Mouse (Mus musculus) liver, embryonic 11.5 days (tissue): Measurements from ENCODE around the gene Gm21190. TPM values are rescaled to one million over a fixed set of nuclear protein-coding genes. Genes with fewer than 3 reads are reported as not detected.
"Not testable (repeated sequence)": the region's sequence is repeated elsewhere in the genome, so short reads cannot be mapped to it uniquely, and the experiment has no call there.

Source experiments
- ATAC-seq: fragments of 200-750 bp; cut with Nextera tagmentation; replicated peaks from 2 replicates; pipeline ENCODE4 v1.8.0; 2017; ENCODE audit warnings: moderate number of reproducible peaks, mild to moderate bottlenecking, moderate TSS enrichment, moderate library complexity; ENCODE audit not compliant: low FRiP score
- DNase-seq: peaks from one replicate; pipeline ENCODE4 v3.0.0-alpha.2; 2017; ENCODE audit warnings: low spot score
- H3K27ac ChIP-seq: fragments of 300-500 bp; sonication (generic); 2 replicates; pipeline ENCODE4 v1.5.1; 2014; ENCODE audit warnings: mild to moderate bottlenecking, low read depth, low read length, control low read depth
- H3K27me3 ChIP-seq: fragments of 300-500 bp; sonication (generic); replicated peaks from 2 replicates; pipeline ENCODE4 v1.6.1; 2014; ENCODE audit warnings: low read length, mixed read lengths; ENCODE audit not compliant: control insufficient read depth, insufficient read depth
- H3K36me3 ChIP-seq: fragments of 300-500 bp; sonication (generic); 2 replicates; pipeline ENCODE4 v1.6.1; 2014; ENCODE audit warnings: mild to moderate bottlenecking, low read length, moderate library complexity, mixed read lengths; ENCODE audit not compliant: control insufficient read depth, insufficient read depth
- H3K4me1 ChIP-seq: fragments of 300-500 bp; sonication (generic); replicated peaks from 2 replicates; pipeline ENCODE4 v1.6.1; 2014; ENCODE audit warnings: low read length, mixed read lengths; ENCODE audit not compliant: control insufficient read depth, insufficient read depth
- H3K4me2 ChIP-seq: fragments of 300-500 bp; sonication (generic); 2 replicates; pipeline ENCODE4 v1.6.1; 2014; ENCODE audit warnings: mild to moderate bottlenecking, control low read depth, moderate library complexity
- H3K4me3 ChIP-seq: fragments of 300-500 bp; sonication (generic); 2 replicates; pipeline ENCODE4 v1.5.1; 2014; ENCODE audit warnings: low read depth, low read length, control low read depth
- H3K9ac ChIP-seq: fragments of 300-500 bp; sonication (generic); 2 replicates; pipeline ENCODE4 v1.6.1; 2014; ENCODE audit warnings: low read depth, low read length, control low read depth
- H3K9me3 ChIP-seq: fragments of 300-500 bp; sonication (generic); 2 replicates; pipeline ENCODE4 v1.6.1; 2016; ENCODE audit warnings: low read length, inconsistent platforms, mixed read lengths; ENCODE audit not compliant: control insufficient read depth
- WGBS: fragments of 180-500 bp; shearing (Covaris S2); extraction: QIAGEN DNeasy Blood & Tissue Kit; methylation state at CpG from one replicate; pipeline ENCODE4 v1.1.7; 2014; 5-methylcytosine and 5-hydroxymethylcytosine counted together
- polyA plus RNA-seq: library from polyadenylated mRNA; unstranded; fragments of >200 nt; fragmentation: Nextera tagmentation; extraction: Ambion mirVana; gene quantifications from 2 replicates; pipeline ENCODE4 v1.2.1, GENCODE M21; 2014

Gene Gm21190
- polyA plus RNA-seq, 1 experiment from 2014 or later, result not detected

DNA sequence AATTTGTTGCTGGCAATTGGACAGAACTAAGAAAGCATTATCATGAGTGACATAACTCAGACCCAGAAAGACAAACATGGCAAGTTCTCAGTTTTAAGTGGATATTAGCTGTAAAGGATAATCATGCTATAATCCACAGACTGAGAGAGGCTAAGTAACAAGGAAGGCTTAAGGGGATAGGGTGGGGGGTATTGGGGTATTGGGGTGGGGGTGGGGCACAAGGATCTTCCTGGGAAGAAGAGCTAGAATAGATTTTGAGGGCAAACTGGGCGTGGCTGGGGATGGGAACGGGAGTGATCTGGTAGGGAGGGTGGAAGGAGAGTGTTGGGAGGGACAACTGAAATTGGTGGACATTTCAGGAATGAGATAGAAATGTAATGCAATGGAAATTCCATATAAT is 7.0 kb downstream of the Gm21190 start:
- not testable (repeated sequence) for H3K27ac ChIP-seq, H3K4me1 ChIP-seq, DNase-seq, H3K4me2 ChIP-seq, H3K9ac ChIP-seq, H3K9me3 ChIP-seq, ATAC-seq, H3K4me3 ChIP-seq, H3K36me3 ChIP-seq, H3K27me3 ChIP-seq
- WGBS, result 38% methylated on average over 2 of the region's 2 CpGs

DNA sequence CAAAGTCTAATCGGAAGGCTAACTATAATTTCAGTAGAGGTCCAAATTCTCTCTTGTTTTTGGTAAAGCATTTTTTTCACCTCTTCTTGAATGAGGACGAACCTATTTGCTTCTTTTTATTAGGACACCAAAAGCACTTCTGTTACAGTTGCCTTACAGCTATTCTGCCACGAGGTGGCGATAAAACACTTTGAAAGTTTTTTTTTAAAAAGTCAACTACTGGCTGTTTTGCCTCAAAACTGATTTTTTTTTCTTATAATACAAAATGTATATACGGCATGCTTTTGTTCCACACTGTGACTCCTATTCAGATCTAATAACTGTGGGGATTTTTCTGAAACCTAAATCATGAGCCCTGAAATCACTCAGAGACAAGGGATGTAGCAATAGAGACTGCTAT is 8.6 kb downstream of the Gm21190 start:
- 15% methylated on average over 5 of the region's 5 CpGs for WGBS
- DNase-seq, H3K9me3 ChIP-seq, ATAC-seq, H3K9ac ChIP-seq, H3K4me2 ChIP-seq, H3K36me3 ChIP-seq, H3K27me3 ChIP-seq, H3K4me1 ChIP-seq, H3K27ac ChIP-seq, H3K4me3 ChIP-seq: not testable (repeated sequence)

DNA sequence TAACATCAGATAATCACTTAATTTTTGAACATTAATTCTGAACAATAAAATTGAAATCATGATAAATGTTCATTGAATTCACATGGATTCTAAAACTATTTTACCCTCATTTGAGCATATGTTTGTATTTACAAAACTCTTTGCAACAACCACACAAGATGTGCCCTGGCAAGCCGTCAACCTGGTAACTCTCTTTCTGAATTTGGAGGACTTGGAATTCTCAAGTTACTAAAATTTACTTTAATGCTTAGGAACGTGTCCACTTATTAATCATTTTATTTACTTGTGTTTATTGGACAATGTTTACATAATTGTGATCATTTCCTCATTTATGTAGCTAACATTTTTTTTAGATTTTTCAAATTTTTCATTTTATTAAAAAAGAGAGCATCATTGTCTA is 11.9 kb downstream of the Gm21190 start:
- WGBS, result 65% methylated on average over 2 of the region's 2 CpGs
- not testable (repeated sequence) for H3K4me2 ChIP-seq, DNase-seq, H3K9me3 ChIP-seq, H3K27ac ChIP-seq, H3K36me3 ChIP-seq, H3K27me3 ChIP-seq, H3K4me3 ChIP-seq, H3K9ac ChIP-seq, H3K4me1 ChIP-seq
- ATAC-seq, result 0 out of 2 replicates have a peak, but pooled peaks have one; percentile 34

DNA sequence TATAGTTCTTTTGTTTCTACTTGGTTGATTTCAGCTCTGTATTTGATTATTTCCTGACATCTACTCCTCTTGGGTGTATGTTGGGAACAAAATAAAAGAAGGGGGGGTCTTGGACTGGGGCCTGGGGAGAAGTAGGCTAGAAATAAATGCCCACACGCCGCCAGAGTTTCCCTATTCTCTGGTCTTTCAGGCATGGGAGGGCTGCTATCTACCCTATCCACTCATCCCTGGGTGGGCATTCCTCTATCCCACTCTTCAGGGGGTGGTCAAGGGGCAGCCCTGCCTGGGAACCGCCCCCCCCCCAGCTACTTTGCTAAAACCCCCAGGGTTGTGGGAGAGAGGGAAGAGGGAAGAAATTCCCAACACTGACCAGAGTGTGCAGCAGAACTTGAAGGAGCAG is 16.8 kb downstream of the Gm21190 start:
- H3K9ac ChIP-seq, ATAC-seq, H3K4me2 ChIP-seq, H3K27ac ChIP-seq, DNase-seq, H3K27me3 ChIP-seq, H3K36me3 ChIP-seq, H3K4me3 ChIP-seq, H3K9me3 ChIP-seq, H3K4me1 ChIP-seq: not testable (repeated sequence)
- 61% methylated on average over 3 of the region's 3 CpGs for WGBS

DNA sequence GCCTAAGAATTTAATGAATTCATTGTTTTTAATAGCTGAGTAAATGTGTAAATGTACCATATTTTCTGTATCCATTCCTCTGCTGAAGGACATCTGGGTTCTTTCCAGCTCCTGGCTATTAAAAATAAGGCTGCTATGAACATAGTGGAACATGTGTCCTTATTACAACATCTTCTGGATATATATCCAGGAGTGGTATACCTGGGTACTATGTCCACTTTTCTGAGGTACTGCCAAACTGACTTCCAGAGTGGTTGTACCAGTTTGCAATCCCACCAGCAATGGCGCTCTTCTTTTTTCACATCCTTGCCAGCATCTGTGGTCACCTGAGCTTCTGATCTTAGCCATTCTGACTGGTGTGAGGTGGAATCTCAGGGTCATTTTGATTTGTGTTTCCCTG is 19.1 kb downstream of the Gm21190 start:
- not testable (repeated sequence) for H3K4me1 ChIP-seq, H3K27ac ChIP-seq, H3K36me3 ChIP-seq, H3K9me3 ChIP-seq, DNase-seq, H3K9ac ChIP-seq, H3K4me2 ChIP-seq, H3K4me3 ChIP-seq, H3K27me3 ChIP-seq
- WGBS, result 81% methylated on average over 1 of the region's 1 CpGs
- peak; percentile 48; the same call in 1 of the 2 replicates for ATAC-seq

DNA sequence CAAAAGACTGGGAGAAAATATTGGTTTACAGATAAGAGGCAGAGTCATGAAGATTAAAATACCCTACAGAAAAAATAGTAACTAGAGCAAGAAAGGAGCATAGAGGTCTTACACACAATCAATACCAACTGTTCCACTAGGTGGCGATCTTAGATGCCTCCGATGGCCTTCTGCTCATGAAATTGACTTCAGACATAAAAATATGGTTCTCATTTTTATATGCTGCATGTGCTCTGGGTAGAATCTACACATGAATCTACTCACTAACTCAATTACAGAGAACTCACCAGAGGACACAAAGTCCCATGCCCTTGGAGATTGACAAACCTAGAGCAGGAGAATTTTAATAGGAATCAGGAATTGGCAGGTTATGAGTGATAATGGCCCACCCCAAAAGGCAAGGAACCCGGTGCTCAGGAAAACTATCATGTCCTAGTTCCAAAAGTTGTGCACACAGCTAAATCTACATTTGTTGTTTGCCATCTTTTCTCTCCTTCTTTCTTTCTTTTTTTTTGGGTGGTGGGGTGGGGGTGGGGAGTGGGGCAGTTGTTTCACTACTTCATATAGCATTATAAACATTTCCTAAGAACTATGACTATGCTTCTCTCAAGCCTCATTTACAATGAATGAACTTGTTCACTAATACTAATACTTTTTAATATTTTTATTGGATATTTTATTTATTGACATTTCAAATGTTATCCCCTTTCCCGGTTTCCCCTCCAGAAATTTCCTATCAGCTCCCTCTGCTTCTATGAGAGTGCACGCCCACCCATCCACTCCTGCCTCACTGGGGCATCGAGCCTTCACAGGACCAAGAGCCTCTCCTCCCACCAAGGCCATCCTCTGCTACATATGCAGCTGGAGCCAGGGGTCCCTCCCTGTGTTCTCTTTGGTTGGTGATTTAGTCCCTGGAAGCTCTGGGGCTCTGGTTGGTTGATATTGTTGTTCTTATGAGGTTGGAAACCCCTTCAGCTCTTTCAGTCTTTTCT is 20.3 kb downstream of the Gm21190 start:
- H3K9me3 ChIP-seq, H3K9ac ChIP-seq, H3K27me3 ChIP-seq, H3K27ac ChIP-seq, H3K4me3 ChIP-seq, H3K4me2 ChIP-seq, H3K36me3 ChIP-seq, H3K4me1 ChIP-seq: not testable (repeated sequence)
- peak; percentile 23 for DNase-seq
- 55% methylated on average over 6 of the region's 6 CpGs for WGBS
- ATAC-seq, result 0 out of 2 replicates have a peak, but pooled peaks have one; percentile 37

DNA sequence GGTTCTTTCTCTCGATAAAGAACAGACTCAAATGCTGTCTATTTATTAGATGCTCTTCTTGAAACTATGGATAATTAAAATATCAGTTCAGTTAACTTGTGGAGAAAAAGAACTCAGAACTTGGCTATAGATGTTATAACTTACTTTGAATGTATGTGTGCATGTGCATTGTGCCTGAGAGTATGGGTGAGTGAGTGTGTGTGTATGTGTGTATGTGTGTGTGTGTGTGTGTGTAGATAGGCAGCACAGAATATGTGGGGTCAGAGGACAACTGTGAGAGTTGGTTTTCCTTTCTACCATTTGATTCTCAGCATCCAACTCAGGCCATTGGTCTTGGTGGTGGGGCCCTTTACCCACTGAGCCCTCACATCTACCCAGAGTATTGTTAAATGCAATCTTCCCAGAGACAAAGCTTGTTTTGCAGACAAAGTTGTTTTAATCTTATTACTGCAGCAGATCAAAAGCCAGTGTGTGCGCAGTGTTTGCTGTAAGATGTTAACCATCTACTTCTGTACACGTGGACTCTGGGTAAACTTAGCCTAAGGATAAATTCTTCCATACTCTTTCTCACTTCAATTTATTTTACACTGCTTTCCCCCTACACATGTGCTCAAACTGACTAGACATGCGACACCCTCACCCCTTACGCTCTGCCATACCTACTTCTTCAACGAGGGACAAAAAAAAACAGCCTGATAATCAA is 21.1 kb downstream of the Gm21190 start:
- 63% methylated on average over 6 of the region's 6 CpGs for WGBS
- ATAC-seq, result peak; percentile 63
- not testable (repeated sequence) for H3K4me3 ChIP-seq, H3K4me2 ChIP-seq, H3K4me1 ChIP-seq, H3K27me3 ChIP-seq, H3K9me3 ChIP-seq, H3K9ac ChIP-seq, H3K36me3 ChIP-seq, H3K27ac ChIP-seq
- DNase-seq, result peak; percentile 34

DNA sequence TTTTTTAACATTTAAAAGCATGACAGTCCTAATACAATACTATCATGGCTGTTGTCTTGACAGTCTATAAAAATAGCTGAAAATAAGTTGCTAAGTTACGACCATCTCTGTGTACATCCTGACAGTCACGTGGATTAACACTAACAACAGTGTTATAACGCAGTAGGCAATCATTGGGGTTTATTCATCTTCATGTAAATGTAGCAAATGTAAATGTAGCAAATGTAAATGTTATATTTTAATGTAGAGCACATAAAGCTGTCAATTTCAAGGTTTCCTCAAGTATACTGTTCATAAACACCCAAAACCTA is 21.8 kb downstream of the Gm21190 start:
- no peak for DNase-seq

More for the DNA sequence above, 21.8 kb downstream of the Gm21190 start:
- Histone ChIP-seq H3K4me1 (no peaks in the 10 kb centered on the region), H3K36me3 (no peaks in the 10 kb centered on the region), H3K9ac (no peak overlapping the region), H3K4me2 (no peak overlapping the region), H3K4me3 (no peak overlapping the region), H3K27me3 (no peaks in the 10 kb centered on the region), H3K27ac (no peak overlapping the region), H3K9me3 (peaks cover 8% of the 10 kb centered on the region)
- ATAC-seq, result peak; percentile 51
- 69% methylated on average over 3 of the region's 3 CpGs for WGBS
